Mouse (Mus musculus): ENCODE results near the gene Prmt7.
"Not testable (repeated sequence)": the region's sequence is repeated elsewhere in the genome, so short reads cannot be mapped to it uniquely, and the experiment has no call there.

Gene Prmt7

DNA sequence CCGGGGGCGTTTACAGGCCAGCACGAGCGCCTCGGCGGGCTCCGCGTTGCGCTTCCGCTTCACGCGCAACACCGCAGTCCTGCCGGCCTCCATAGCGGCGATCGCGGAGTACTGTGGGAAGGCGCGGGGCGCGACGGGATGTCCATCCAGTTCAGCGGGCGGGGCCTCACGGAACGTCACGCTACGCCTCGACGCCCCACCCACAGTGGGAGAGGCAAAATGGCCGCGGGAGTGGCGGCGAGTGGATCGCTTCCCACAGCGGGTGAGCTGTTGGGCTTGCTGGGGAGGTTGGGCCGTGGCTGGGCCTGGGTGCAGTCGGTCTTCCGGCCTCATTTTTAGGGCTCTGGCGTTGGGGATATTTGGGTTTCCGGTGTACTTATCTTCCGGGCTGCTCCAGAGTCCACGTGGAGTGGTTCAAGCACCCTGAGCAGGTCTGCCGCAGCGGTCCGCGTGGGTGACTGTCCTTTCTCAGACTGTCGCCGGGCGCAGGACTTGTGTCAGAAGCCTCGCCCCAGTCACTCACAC is at the start of gene Prmt7, which contains the start of gene Slc7a6os:
Gene Prmt7 (plus strand): TSS at position 116 of the 525 bp plus-strand sequence.
Gene Slc7a6os (minus strand): TSS at position 115 of the 525 bp plus-strand sequence.
- peak; percentile 92 for DNase-seq (ENCODE audit: low read depth, low spot score)

DNA sequence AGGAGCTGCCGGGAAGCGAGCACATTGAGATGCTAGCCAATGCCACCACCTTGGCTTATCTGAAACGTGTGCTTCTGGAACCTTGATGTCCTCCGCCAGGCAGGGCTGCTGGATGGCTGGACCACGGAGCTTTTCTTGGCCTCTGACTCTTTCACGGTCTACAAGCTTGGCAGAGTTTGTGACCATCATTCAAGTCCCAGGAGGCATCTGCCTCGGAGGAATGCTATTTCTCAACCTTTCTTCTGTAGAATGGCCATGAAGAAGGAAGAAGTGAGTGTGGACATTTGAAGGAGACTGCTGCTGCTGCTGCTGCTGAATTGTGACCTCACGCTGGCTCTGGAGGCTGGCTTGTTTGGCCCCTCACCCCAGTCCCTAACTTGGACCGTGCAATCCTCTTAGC is 47.5 kb upstream of the Prmt7 start:
- DNase-seq (ENCODE audit: low read depth, low spot score) = no peak

DNA sequence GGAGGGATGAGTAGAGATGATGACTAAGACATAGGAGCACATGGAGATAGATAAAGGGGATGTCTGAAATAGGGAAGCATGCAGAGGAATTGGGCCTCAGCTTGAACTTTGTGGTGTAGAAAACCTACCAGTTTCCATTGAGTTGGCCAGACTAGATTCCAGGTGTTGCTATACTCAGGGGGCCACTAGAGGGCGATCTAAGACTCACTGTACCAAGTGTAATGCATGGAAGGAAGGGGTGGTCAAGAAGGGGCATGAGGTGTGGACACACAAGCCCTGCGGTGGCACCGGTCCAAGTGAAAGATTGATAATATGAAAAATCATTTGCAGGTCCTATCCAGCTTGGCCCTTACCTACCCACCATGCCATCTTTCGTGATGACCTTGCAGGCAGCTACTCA is 45.3 kb upstream of the Prmt7 start:
- no peak for DNase-seq (ENCODE audit: low read depth, low spot score)

DNA sequence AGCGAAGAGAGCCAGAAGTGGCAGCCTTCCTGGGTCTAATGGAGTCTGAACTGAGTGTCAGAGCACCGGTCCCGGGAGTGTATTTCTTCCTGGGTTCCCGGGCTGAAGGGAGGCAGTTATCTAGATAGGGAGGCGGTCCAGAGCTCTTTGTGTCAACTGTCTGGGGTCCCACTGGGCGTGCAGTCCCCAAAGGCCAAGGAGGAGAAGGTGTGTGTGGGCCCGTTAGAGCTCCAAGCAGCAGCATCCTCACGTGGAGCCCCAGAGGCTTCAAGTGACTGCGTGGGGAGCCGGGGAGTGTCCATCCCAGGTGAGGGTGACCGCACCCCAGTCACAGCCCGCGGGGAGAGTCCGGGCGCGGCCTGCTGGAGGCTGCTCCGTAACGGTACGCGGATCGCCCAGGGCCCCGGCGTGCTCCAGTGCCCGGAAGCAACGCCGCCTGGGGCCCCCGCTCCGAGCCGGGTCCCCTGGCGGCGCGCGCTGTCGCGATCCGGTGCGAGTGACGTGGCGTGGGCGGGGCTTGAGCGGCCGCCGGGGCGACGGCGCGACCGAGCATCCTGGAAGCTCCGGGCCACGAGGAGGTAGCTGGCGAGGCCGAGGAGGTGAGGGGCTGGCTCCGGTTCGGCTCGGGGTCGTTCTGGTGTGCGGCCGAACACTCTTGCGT is 42.2 kb upstream of the Prmt7 start, which contains the start of gene Slc7a6:
Gene Slc7a6 (plus strand): TSS at position 502 of the 661 bp plus-strand sequence.
- DNase-seq (ENCODE audit: low read depth, low spot score) = no peak

DNA sequence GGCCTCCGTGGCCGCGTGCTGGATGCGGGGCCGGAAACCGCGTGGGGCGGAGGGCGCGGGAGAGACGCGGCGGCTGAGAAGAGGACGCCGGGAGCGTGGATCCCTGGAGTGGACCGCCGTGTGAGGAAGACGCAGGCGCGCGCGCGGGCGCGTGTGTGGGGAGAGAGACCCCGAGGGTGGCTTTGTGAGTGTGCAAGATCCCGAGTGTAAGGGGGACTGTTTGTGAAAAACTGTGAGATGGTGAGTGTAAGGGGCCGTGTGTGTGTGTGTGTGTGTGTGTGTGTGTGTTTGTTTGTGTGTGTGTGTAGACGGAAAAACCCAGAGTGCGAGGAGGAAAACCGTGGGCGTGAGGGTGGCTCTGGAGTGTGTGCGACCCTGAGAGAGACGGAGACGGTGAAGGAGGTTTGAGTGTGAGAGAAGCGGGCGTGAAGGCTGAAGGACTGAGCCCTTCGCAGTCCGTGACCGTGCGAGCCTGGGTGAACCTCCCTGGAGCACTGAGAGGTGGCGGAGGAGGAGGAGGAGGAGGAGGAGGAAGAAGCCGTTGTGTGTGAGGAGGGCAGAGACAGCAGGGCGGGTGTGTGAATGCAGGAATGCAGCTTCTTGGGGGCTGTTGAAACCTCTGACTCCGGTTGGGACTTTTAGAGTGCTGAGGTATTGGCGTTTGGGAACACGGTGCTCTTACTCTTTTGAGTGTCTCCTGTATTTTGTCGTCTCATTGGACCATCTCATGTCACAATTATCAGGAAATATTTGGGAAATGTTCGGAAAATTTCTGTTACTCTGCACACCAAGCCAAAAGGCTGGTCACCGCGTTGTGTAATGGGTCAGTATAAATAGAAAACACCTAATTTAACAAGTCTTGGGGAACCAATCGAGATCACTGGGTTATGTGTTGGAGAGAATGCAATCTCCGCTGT is 41.5 kb upstream of the Prmt7 start:
- no peak for DNase-seq (ENCODE audit: low read depth, low spot score)

DNA sequence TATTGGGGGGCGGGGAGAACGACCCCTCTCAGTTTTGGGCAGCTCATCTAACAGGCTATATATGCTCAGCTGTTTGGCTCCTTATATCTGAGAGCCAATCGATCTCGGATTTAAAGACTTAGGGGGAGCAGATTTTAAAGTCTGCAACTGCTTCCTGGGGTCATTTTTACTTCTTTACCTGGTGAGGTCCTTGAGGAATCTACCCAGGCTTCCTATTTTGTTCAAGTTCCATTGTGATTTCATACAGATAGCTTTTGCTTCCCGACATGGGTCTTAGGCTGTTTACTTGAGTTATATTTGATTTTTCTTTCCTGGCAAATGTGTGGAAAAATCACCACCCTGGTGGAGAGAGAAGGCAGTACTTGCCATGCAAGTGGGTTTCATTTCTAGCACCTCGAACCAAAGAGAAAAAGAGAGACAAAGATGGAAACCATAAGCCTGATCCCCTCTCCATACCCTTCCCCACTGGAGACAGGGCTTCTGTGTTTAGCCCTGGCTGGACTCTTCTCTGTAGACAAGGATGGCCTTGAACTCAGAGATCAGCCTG is 40.7 kb upstream of the Prmt7 start:
- no peak for DNase-seq (ENCODE audit: low read depth, low spot score)

DNA sequence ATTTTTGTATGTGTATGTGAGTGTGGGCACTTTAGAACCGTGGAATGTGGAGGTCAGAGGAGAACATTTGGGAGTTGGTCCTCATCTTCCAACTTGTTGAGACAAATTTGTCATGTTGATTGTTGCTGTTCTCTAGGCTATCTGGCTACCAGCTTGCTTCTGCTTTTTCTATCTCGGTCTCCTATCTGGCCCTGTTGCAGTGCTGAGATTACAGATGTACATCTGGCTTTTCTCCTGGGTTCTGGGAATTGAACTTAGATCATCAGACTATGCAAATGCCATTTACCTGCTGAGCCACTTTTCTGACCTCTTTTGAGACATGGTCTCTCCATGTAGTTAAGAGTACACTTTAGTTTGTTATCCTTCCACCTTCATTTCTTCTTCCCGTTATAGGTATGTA is 37.2 kb upstream of the Prmt7 start:
- no peak for DNase-seq (ENCODE audit: low read depth, low spot score)

DNA sequence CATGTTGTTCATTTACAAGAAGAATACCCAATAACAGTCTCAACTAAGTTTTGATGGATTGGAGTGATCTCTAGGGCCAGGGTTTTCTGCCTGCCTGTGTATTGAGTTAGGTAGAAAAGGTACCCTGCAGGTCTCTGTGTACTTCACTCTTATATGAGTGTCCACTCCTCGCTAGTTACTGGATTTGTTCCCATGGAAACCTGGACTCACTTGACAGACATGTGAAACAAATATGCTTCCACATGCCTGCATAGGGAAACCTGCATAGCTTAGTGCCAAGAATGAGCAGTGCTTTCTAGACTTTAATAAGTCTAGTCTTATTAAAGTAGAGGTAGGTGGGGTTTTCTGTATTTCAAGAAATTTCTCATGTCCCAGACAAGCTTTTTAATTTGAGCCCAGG is 33.8 kb upstream of the Prmt7 start:
- DNase-seq (ENCODE audit: low read depth, low spot score) = no peak

DNA sequence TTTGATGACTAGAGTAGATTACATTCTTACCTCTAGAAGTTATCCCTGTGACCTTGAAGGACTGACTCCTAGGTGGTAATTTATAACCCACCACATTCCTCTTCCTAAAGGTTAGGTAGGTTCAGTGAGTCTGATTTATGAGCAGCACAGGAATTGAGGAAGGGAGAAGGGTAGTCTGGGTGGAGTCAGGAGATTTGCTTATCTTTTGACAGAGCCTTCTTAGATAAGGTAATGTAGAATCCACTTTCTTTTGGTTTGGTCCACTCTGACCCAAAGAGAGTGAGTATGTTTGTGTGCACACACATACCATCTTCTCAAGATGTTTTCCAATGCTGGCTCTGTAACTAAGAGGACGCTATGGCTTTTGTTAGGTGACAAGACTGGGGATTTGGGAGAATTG is 33.1 kb upstream of the Prmt7 start:
- no peak for DNase-seq (ENCODE audit: low read depth, low spot score)

DNA sequence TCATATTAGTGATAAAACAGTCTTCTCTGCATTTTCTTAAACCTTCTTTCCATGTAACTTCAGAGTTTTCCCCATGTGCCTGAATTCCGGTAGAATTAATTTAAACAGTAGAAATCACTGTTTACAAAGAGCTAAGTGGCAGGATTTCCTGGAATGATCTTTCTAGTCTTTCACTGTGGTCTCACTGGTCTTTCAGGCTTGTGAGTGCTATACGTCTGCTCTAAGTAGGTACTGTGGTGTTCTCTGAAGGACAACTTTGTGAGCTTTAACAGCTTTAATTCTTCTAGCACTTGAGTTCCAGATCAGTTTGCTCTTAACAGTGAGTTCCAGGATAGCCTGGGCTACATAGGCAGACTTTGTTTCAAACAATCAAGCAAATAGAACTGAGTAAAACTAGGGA is 32.3 kb upstream of the Prmt7 start:
- DNase-seq (ENCODE audit: low read depth, low spot score) = no peak

DNA sequence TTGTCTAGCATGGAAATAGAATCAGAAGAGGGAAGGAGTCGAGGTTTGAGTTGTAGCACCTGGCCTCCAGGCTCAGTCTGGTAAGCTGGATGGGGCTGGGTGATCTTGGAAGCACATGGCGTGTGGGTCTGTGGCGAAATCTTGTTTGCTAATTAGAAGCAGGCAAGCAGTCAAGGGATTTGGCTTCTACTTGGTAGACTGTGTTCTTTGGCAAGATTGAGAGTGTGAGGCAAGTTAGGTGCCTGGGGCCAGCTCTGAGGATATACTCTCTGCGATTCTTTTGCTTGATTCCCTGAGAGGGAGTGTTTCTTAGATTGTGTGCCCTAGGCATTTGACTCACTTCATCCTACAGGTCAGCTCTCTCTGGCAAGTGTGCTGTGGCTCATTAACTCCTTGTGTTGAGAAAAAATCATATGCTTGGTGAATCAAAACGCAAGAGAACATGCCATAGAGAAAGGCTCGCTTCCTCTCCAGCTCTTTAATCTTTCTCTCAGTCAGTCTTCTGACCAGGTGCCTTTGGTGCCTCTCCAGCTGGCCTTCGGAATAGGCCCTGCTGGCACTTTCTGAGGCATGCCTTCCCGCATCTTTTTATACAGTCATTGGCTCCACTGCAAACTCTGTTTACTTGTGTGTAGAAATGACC is 25.0 kb upstream of the Prmt7 start:
- peak; percentile 36 for DNase-seq (ENCODE audit: low read depth, low spot score)

DNA sequence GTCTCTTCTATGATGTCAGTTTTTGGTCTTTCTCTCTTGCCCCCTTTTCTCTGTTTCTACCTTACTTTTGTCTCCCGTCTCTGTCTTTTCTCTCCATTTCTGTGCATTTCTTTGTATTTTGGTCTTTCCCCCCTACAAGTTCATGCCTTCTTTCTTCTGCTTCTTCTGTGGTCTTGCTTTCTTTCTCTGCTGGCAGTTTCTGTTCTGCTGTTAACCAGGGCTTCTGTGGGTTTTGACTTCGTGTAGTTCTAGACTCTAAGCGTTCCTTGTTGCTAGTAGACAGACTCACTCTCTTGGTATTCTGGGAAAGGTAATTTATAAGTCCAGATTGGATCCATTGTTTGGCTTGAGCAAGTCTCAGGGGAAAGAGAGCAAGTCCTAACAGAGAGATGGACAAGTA is 24.3 kb upstream of the Prmt7 start:
- DNase-seq (ENCODE audit: low read depth, low spot score) = no peak

DNA sequence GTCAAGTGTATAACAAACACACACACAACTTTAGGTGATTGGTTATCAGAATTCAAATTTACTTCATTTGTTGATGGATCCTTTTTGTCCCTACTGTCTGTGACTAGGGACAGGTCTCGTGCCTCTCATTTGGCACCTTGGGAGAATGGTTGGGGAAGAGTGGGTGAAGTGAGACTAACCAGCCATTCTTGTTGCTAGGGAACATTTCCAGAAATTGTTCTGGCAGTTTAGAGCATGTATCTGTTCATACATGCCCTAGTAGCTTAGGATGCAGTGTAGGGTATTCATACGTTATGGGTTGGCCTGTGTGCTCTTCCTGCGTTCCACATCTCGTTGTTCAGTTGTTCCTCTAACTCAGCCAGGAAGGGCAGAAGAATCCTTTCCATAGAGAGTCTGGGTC is 21.6 kb upstream of the Prmt7 start:
- DNase-seq (ENCODE audit: low read depth, low spot score) = no peak

DNA sequence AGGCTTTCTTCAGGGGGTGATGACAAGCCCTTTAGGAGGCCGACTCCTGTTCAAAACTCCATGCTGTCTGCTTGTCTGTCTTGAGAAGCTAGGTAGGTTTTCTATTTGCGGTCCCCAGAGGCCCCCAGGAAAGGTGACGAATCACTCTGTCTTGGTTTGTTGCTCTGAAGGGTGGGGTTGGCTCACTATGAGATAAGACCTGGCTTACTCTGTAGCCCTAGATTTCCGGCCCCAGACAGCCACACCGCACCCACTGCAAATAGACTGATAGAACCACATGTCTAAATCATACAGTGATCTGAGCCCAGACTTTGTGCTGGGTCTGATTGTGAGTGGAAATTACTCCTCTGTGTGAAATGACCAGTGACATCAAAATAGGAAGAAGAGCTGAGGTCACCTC is 19.1 kb upstream of the Prmt7 start:
- no peak for DNase-seq (ENCODE audit: low read depth, low spot score)

DNA sequence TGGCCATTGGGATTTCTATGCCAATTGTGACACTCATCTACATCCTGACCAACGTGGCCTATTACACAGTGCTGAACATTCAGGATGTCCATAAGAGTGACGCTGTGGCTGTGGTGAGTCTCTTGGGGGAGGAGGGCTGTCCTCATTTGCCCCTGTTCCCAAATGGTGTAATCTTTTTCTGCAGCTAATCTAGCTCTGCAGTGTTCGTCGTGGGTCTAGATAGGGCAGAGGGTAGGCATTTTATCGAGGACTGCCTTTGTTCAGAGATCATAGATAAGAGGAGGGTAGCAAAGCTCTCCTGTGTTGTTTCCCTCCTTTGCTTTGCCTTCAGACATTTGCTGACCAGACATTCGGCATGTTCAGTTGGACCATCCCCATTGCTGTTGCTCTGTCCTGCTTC is 17.6 kb upstream of the Prmt7 start:
- DNase-seq (ENCODE audit: low read depth, low spot score) = no peak

DNA sequence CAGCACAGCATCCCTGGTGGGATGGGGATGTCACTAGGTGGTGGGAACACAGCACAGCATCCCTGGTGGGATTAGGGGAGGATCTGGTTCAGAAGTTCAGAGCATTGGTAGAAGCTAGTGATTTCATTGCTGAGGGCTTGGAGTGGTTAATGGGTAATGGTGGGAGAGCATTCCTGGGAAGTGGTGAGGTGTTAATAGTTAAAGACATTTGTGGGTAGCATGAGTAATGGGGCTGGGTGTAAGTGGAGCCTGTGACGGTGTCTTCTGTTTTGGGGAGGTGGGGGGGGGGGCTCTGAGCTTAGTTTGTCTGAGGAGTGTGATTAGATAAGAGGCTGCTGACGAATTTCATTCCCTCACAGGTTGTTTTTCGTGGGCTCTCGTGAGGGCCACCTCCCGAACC is 16.7 kb upstream of the Prmt7 start:
- DNase-seq (ENCODE audit: low read depth, low spot score) = no peak

DNA sequence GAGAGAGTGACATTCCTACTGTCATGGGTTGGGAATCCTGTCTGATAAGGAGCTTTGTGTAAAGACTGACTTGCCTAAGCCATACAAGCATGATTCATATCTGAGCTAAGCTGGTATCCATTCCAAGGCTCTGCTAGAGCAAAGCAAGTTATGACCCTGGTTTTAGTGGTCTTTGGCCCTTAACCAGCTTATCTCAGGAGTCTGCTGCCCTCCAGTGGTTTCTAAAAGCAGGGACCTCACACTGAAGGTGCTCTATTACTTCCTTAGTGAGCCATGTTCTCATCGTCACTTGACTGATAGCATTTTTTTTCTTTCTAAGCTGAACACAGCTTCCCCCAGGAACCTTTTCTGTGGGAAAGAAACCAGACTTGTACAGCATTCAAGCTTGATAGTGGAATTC is 12.0 kb upstream of the Prmt7 start:
- no peak for DNase-seq (ENCODE audit: low read depth, low spot score)

DNA sequence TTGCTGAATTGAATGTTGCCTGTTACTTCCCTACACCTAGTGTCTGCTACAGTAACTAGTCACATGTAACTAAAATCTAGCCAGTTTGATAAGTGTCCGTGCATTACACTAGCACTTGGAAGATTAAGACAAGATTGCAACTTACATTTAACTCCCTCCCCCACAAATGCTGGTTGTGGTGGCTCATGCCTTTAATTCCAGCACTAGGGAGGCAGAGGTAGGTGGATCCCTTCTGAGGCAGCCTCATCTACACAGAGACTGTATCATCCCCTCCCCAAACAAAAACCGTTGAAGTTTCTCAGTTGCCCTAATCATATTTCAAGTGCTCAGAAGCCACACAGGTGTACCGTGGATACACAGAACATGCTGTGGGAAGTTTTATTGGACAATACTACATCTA is 11.1 kb upstream of the Prmt7 start:
- not testable (repeated sequence) for DNase-seq (ENCODE audit: low read depth, low spot score)

DNA sequence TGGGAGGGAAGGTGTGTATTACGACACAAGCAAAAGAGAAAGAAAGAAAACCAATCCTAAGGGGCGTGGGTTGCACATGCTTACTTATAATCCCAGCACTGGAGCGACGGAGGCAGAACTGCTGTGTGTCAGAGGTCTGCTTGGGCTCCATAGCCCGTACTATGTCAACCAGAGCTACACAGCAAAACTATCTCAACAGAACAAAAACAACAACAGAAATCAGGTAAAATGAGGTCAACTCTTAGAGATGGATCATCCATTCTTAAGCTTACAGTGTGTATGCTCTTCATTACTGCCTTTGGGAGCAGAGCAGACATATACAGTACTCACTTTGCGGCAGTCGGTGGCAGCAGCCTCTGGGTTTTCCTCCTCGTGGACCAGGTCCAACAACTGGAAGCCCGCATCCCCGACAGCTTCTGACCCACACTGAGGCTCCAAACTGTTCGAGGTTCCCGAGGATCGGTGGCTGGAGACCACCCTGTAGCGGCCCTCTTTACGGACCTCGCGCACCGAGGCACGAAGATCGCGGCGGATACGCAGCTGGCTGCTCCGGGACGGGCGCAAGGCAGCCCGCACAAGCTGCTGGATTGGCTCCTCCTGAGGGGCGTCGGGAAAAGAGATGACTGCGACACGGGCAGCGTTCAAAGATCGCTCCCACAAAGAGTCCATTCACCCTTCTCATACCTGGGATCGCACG is 553 bp upstream of the Prmt7 start:
- DNase-seq (ENCODE audit: low read depth, low spot score) = no peak

DNA sequence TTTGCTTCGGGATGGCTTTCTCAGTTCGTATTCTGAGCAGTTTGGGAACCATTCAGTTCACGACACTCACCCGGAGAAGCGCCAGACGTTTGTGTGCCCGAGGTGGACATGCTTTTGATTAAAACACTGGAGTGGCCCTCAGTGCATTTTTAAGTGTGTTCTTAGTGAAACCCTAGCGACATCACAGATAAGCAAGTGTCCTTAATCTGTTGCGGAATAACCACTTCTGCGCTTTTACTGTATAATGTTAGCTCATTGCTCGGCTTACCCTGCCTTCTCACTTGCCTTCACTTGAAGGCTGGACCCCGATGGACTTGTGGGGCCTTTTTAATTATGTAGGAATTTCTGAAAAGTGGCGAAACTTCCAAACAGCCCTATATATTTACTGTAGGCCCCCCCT is 685 bp downstream of the Prmt7 start:
- no peak for DNase-seq (ENCODE audit: low read depth, low spot score)

DNA sequence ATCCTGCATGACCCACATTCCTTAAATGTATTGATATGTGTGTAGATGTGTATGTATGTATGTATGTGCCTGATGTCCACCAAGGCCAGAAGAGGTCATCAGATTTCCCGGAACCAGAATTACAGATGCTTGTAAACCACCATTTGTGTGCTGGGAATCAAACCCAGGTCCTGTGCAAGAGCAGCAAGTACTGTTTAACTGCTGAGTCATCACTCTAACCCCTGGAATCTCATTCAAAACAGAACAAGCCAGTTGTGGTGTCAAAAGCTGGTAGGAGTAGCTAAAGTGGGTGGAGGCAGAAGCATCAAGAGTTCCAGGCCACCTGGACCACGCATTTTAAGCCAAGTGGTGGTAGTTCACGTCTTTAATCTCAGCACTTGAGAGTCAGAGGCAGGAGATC is 3.2 kb downstream of the Prmt7 start:
- DNase-seq (ENCODE audit: low read depth, low spot score) = no peak
